Mouse (Mus musculus) midbrain, embryonic 11.5 days (tissue): ENCODE measurements around the gene Gm5148. TPM values are rescaled to one million over a fixed set of nuclear protein-coding genes. Genes with fewer than 3 reads are reported as not detected.

Experiments
- ATAC-seq: fragments of 200-750 bp; cut with Nextera tagmentation; 2 replicates; pipeline ENCODE4 v1.8.0; 2017; ENCODE audit warnings: moderate TSS enrichment, moderate library complexity; ENCODE audit not compliant: low FRiP score
- DNase-seq: peaks from one replicate; pipeline ENCODE4 v3.0.0; 2015; ENCODE audit warnings: low spot score; ENCODE audit errors: missing footprints
- H3K27ac ChIP-seq: fragments of 300-500 bp; sonication (generic); 2 replicates; pipeline ENCODE4 v1.5.1; 2014; ENCODE audit warnings: low read depth, low read length
- H3K27me3 ChIP-seq: fragments of 300-500 bp; sonication (generic); 2 replicates; pipeline ENCODE4 v1.6.1; 2014; ENCODE audit warnings: mild to moderate bottlenecking, low read length, moderate library complexity, mixed read lengths; ENCODE audit not compliant: control insufficient read depth, insufficient read depth
- H3K36me3 ChIP-seq: fragments of 300-500 bp; sonication (generic); 2 replicates; pipeline ENCODE4 v1.6.1; 2014; ENCODE audit warnings: mild to moderate bottlenecking, low read length, moderate library complexity, mixed read lengths; ENCODE audit not compliant: control insufficient read depth, insufficient read depth
- H3K4me1 ChIP-seq: fragments of 300-500 bp; sonication (generic); 2 replicates; pipeline ENCODE4 v1.6.1; 2014; ENCODE audit warnings: low read length; ENCODE audit not compliant: control insufficient read depth, insufficient read depth
- H3K4me2 ChIP-seq: fragments of 300-500 bp; sonication (generic); 2 replicates; pipeline ENCODE4 v1.6.1; 2014; ENCODE audit warnings: mild to moderate bottlenecking, moderate library complexity
- H3K4me3 ChIP-seq: fragments of 300-500 bp; sonication (generic); 2 replicates; pipeline ENCODE4 v1.5.1; 2014; ENCODE audit warnings: low read depth, low read length
- H3K9ac ChIP-seq: fragments of 300-500 bp; sonication (generic); 2 replicates; pipeline ENCODE4 v1.6.1; 2014; ENCODE audit warnings: low read length
- H3K9me3 ChIP-seq: fragments of 300-500 bp; sonication (generic); 2 replicates; pipeline ENCODE4 v1.6.1; 2016; ENCODE audit warnings: low read length; ENCODE audit not compliant: control insufficient read depth
- WGBS: fragments of 180-500 bp; shearing (Covaris S2); extraction: QIAGEN DNeasy Blood & Tissue Kit; methylation state at CpG from one replicate; pipeline ENCODE4 v1.1.7; 2014; 5-methylcytosine and 5-hydroxymethylcytosine counted together
- polyA plus RNA-seq: library from polyadenylated mRNA; unstranded; fragments of >200 nt; fragmentation: Nextera tagmentation; extraction: Ambion mirVana; gene quantifications from 2 replicates; pipeline ENCODE4 v1.2.1, GENCODE M21; 2014

Gm5148 gene
- polyA plus RNA-seq, 1 experiment from 2014 or later, result 3.7 TPM

DNA sequence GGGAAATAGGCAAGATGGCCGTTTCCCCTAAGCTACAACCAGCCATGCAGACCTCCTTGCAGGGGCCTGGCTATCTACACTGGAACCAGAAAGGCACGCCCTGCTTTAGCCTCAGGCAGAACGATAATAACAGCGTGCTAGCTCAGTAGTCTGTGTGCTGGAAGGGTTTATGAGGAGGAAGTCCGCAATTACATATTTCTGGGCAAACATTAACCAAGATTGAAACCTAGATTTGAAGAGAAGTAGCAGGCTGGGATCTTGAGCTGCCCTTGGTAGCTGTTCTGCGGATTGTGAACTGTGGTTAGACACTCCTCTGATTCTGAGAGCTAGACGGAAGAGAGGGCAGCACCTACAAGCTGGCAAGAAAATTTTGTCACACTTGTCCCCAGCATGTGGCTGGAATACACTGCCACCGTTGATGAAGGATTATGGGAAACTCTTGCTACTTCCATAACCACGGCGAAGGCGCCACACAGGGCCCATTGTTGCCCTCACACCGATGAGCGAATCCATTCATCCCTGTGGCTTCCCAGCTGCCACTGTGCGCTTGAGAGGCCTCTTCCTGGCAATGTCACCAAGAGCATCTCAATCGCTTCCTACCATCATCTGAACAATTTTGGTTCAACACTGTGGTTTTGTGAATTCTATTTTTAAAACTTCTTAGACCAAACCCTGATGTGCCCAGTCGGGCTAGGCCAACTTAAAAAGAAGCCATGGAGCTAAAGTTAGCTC is 23.9 kb upstream of the Gm5148 start:
- DNase-seq (no peak), ATAC-seq (no peak)

DNA sequence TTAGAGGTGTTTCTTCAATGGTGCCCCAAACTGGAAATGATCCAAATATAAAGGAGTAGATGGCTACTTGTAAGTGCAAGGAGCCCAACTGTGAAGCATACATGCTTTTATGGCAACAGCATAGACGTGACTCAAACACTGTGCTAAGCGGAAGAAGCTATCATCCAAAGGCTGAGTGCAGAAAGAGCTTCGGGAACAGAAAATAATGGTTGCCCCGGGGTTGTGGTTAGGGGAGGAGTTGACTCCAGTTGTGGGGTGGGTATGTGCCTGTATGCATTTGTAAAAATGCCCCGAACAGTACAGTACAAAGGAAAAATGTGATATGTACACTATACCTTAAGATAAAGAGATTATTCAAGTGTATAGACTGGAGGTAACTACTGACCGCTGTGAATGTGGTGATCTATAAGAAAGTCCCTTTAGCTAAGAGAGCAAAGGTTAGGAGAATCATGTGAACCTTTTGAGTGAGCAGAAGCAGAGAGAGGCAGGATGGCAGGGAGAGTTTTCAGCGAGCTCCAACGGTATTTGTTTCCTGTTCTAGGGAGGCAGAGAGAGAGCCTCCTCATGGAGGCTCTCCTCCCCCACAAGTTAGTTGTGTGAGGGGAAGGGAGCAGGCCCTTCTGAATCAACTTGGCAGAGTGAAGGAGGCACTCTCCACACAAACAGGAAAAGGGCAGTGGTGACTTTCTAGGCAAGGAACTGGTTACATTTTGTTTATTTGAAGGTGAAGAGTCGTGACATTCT is 23.1 kb upstream of the Gm5148 start:
- Histone ChIP-seq H3K27ac (no peak overlapping the region), H3K36me3 (no peaks in the 10 kb centered on the region), H3K4me2 (no peak overlapping the region), H3K4me1 (no peaks in the 10 kb centered on the region), H3K9ac (no peak overlapping the region), H3K9me3 (no peaks in the 10 kb centered on the region), H3K4me3 (no peak overlapping the region), H3K27me3 (no peaks in the 10 kb centered on the region)
- 89% methylated on average over 9 of the region's 9 CpGs for WGBS
- ATAC-seq, result no peak
- no peak for DNase-seq

More for the DNA sequence above, 23.9 kb upstream of the Gm5148 start:
- Histone ChIP-seq H3K36me3 (no peaks in the 10 kb centered on the region), H3K27me3 (no peaks in the 10 kb centered on the region), H3K4me2 (no peak overlapping the region), H3K9ac (no peak overlapping the region), H3K9me3 (no peaks in the 10 kb centered on the region), H3K27ac (no peak overlapping the region), H3K4me1 (no peaks in the 10 kb centered on the region), H3K4me3 (no peak overlapping the region)
- 89% methylated on average over 16 of the region's 16 CpGs for WGBS

DNA sequence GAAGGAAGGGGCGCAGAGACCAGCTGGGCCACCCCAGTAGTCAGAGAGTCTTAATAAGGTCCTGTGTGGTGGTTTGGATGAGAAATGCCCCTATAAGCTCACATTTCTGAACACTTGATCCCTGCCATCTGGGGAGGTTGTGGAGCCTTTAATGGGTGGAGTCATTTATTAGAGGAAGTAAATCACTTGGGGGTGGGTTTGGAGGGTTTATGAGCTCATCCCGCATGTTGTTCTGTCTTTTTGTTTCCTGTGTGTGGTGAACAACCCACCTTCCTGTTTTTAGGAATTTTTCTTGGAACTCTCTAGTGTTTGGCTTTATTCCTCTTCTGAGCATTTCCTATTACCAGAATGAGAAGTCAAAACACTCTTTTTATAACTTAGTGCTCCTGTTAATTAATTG is 19.8 kb upstream of the Gm5148 start:
- WGBS, result 84% methylated on average over 2 of the region's 2 CpGs
- no peak for ATAC-seq

DNA sequence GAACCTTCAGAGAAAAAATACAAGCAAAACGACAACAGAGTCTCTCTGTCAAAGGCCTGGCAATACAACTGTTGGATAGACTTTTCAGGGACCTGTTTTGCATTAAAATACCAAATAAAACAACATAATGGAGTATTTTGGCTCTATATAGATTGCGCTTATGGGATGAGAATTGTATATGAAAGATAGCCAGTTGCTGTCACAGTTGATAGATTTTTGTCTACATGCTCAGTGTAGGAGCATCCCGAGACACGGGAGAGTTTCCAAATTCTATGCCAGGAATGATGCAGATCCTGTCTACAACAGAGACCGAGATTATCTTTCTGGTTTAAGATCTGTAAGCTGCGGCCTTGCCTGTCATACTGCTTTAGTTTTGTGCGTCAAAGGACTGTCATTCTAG is 15.7 kb upstream of the Gm5148 start:
- no peak for ATAC-seq
- H3K27me3 ChIP-seq, result no peaks in the 10 kb centered on the region
- no peak overlapping the region for H3K4me3 ChIP-seq
- H3K36me3 ChIP-seq, result no peaks in the 10 kb centered on the region
- H3K27ac ChIP-seq, result no peak overlapping the region
- H3K4me2 ChIP-seq, result no peak overlapping the region
- no peak for DNase-seq
- H3K9me3 ChIP-seq, result no peaks in the 10 kb centered on the region
- H3K4me1 ChIP-seq, result no peaks in the 10 kb centered on the region
- H3K9ac ChIP-seq, result no peak overlapping the region
- WGBS, result 92% methylated on average over 7 of the region's 7 CpGs

More for the DNA sequence above, 19.8 kb upstream of the Gm5148 start:
- Histone ChIP-seq H3K4me3 (no peak overlapping the region), H3K27ac (no peak overlapping the region), H3K4me2 (no peak overlapping the region), H3K36me3 (no peaks in the 10 kb centered on the region), H3K27me3 (no peaks in the 10 kb centered on the region), H3K9ac (no peak overlapping the region), H3K4me1 (no peaks in the 10 kb centered on the region), H3K9me3 (no peaks in the 10 kb centered on the region)
- DNase-seq, result no peak

DNA sequence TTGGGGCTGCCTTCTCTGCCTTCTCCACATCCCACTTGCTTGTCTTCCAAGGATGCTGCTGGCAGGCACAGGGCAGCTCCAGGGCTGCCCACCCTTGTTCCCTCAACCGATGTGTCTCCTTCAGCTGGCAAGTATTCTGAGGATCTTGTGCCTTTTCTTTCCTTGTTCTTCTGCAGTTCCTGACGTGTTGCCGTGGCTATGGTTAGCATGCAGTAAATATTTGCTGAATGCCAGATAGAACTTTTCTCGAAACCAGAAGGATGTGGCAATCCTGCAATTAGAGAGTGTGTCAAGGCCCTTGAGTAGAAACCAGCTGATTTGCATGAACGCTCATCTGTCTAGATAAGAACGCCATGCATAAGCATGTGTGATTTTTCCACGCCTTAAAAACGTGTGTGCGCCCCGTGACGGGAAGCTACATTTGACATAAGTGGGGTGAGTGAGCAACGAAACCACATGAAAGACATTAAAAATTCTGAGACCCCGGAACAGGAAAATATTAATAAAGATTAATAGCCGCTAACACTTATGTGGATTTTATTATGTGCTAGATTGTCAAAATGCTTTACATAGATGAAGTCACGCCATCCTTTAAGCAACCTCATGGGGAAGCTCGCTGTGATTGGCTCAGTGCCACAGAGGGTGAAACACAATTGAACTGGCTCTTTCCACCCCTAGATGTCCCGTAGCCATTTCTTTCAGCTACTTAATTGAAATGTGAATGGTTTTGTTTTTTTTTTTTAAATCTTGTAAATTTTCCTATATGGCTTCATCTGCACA is 14.1 kb upstream of the Gm5148 start:
- Histone ChIP-seq H3K4me3 (no peak overlapping the region), H3K27me3 (no peaks in the 10 kb centered on the region), H3K27ac (no peak overlapping the region), H3K9me3 (no peaks in the 10 kb centered on the region), H3K4me1 (no peaks in the 10 kb centered on the region), H3K9ac (no peak overlapping the region), H3K36me3 (no peaks in the 10 kb centered on the region), H3K4me2 (no peak overlapping the region)
- ATAC-seq (no peak), DNase-seq (no peak)
- WGBS, result 88% methylated on average over 17 of the region's 17 CpGs

DNA sequence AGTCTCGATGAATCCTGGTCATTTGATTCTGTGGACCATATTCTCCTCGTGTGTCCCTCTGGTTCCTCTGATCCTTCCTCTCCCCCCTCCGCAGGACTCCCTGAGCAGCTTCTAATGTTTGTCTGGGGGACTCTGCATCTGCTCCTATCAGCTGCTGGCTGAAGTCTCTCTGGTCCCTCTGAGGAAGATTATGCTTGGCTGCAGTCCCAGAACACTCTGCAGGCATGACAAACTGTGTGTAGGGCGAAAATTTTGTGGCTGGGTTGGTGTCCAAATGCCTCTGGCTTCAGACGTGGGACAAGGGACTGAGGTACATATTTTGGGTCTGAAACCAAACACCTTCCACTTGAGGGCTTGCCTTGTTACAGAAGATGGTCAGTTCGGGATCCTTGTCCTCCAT is 13.1 kb upstream of the Gm5148 start:
- Histone ChIP-seq H3K4me2 (no peak overlapping the region), H3K4me1 (no peaks in the 10 kb centered on the region), H3K36me3 (no peaks in the 10 kb centered on the region), H3K27ac (no peak overlapping the region), H3K27me3 (no peaks in the 10 kb centered on the region), H3K4me3 (no peak overlapping the region), H3K9me3 (no peaks in the 10 kb centered on the region), H3K9ac (no peak overlapping the region)
- ATAC-seq (no peak), DNase-seq (no peak)
- 62% methylated on average over 6 of the region's 6 CpGs for WGBS

DNA sequence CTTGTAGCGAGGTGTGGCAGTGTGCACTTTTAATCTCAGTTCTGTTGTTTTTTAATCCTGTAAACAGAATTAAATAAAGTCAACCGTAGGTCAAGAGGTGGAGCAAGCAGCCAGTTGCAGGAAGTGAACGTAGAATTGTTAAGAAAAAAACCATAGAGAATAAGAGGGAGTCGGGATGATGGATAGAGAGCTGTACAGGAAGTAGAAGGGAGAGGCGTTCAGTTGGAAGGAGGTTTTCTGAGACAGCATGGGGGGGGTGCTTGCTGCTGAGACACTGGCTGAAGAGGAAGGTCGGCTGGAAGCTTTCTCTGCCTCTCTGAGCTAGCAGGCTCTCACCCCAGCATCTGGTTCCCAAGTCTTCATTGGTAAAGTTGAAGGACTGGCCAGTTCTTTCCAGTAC is 10.9 kb upstream of the Gm5148 start:
- Histone ChIP-seq H3K4me3 (no peak overlapping the region), H3K9ac (no peak overlapping the region), H3K27ac (no peak overlapping the region), H3K4me2 (no peak overlapping the region), H3K36me3 (no peaks in the 10 kb centered on the region), H3K4me1 (no peaks in the 10 kb centered on the region), H3K9me3 (no peaks in the 10 kb centered on the region), H3K27me3 (no peaks in the 10 kb centered on the region)
- DNase-seq (no peak), ATAC-seq (no peak)
- 82% methylated on average over 6 of the region's 6 CpGs for WGBS

DNA sequence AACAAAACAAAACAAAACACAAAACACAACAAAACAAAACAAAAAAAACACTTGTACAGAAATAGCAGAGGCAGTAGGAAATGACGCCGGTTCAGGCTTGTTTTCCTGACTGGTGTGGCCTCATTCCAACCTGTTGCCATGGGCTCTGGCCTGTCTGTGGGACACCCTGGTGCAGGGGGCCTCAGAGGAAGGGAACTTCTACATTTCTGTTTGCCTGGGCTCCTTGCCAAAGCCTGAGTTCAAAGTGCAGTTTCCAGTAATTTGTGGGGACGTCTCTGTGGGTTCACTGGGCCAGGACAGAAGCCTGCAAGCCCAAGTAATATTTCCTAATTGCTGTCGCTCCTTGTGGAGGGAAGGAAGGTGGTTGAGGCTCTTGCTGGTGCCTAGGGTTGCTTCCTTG is 4.9 kb upstream of the Gm5148 start:
- no peak overlapping the region for H3K9ac ChIP-seq
- no peak overlapping the region for H3K4me2 ChIP-seq
- no peak for ATAC-seq
- no peak for DNase-seq
- 61% methylated on average over 4 of the region's 4 CpGs for WGBS
- H3K27ac ChIP-seq, result no peak overlapping the region
- no peak overlapping the region for H3K4me3 ChIP-seq
- H3K36me3 ChIP-seq, result no peaks in the 10 kb centered on the region
- peaks cover 2% of the 10 kb centered on the region for H3K4me1 ChIP-seq
- H3K9me3 ChIP-seq, result no peaks in the 10 kb centered on the region
- peaks cover 5% of the 10 kb centered on the region for H3K27me3 ChIP-seq
